Mouse (Mus musculus) CD4-positive, CD25-positive, alpha-beta regulatory T cell, adult 4 months (primary cell): ENCODE results near the gene Arhgap25. TPM values are rescaled to one million over a fixed set of nuclear protein-coding genes. Genes with fewer than 3 reads are reported as not detected.
"Not testable (repeated sequence)": the region's sequence is repeated elsewhere in the genome, so short reads cannot be mapped to it uniquely, and the experiment has no call there.

Experiments used
- ATAC-seq: one replicate; pipeline ENCODE4 v1.8.0; 2017
- polyA plus RNA-seq, 2 experiments: library from polyadenylated mRNA; unstranded; fragments of 100-300 nt; shearing (Covaris generic); gene quantifications; one replicate each; pipeline ENCODE4 v1.2.1; 2017

Gene Arhgap25
- polyA plus RNA-seq, 2 experiments from 2014 or later = 109 to 197 TPM

DNA sequence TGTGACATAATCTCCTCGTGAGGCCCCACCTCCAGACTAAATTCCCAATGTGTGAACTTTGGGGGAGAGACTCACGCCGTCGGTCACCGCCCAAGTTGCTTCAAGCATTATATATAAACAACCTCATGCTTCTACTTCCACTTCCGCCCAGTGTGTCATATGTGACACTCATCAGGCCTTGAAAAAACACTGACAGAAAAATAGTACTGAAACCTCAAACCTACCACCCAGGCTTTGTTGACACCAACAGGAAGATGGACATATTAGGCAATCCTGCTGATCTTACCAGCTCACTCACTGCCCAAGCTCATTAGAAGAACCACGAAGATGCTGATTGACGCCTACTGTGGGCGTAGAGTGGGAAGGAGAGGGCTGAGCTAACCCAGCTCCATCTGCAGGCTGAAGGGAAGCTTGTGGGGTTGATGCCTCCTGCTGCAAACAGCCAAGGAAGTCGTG lies 30.2 kb downstream of the Arhgap25 start:
- peak; percentile 80 for ATAC-seq

DNA sequence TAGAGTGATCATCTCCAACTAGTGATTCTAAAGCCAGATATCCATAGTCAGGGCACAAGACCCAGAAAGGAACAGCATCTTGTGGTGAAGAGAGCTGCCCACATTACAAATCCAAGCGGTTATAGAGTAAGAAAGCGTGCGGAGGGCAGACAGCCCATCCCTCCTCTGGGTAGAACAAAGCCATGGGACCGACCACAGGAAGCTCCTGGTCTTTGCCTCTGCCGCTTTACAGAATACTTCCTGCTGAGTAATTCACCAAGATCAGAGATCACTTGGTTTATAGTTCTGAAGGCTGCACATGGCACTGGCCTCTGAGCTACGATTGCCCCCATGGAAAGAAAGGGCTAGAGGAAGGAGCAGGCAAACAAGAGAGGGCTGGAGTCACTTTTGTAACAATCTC lies 30.6 kb downstream of the Arhgap25 start:
- peak; percentile 38 for ATAC-seq

DNA sequence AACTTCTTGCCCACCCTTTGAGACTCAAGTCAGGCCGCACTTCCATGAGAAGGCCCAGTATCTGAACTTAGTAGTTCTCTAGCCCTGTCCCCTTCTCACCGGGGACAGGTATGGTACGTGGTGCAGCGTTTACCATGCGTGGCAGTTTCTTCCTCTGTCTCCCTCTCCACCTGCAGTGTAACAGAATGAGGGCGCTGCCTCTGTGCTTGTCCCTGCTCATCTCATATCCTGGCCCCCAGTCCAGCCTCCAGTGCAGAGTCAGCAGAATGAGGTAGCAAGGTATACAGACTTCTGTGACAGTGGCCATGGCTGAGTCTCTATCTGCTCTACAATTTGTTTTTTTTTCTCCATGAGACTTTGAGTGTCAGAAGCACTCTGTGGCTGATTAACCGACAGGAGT lies 32.4 kb downstream of the Arhgap25 start:
- no peak for ATAC-seq

DNA sequence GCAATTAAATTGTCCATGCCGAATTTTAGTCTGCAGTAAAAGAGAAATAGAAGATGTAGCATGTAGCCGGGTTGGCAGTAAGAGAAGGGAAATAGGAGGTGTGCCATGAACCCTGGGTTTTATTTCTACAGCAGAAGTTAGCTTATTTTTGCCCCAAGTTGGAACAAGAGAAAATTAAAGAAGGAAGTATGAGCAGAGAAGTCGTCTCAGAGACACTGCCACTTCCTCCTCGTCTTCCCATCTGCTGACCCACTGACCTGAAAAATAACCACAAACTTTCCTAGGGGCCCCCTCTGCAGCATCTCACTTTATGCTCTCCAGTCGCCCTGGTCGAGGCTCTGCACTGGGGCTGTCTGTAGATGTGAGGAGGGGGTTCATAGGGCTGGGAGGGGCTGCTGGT lies 33.3 kb downstream of the Arhgap25 start:
- ATAC-seq = no peak

DNA sequence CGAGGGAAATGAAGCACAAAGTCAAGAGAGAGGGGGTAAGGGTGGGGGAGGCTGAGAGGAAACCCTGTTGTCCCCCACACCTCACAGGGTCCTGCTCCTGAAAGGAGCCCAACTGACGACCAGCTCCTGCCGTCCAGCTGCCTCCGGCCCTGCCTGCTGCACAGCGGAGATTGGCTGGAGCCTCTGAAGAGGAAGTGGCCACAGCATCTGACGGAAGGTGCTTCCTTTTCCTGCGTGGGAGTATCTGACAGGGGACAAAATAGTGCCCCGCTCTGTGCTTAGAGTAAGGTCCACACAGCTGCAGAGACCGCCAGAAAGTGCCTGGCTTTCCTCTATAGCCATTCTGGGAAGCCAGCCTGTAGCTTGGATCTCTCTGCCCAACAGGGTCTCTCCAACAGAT lies 36.9 kb downstream of the Arhgap25 start:
- no peak for ATAC-seq

DNA sequence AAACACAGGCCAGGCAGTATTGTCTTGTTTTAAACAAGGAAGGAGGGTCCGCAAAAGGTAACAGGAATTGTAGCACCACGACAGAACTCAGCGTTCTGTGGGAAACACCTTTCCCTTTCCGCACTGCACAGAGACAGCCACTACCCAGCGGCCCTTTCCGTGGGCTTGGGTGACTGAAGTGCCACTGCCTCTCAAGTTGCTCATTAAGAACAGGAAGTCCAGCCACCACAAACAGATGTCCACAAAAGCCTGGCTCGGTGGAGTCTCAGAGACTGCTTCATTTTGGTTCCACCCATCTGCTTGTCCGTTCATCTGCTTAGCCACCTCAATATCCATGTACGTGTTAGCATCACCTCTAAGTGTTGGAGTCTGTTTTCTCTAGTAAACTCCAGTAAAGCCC lies 38.7 kb downstream of the Arhgap25 start:
- no peak for ATAC-seq

DNA sequence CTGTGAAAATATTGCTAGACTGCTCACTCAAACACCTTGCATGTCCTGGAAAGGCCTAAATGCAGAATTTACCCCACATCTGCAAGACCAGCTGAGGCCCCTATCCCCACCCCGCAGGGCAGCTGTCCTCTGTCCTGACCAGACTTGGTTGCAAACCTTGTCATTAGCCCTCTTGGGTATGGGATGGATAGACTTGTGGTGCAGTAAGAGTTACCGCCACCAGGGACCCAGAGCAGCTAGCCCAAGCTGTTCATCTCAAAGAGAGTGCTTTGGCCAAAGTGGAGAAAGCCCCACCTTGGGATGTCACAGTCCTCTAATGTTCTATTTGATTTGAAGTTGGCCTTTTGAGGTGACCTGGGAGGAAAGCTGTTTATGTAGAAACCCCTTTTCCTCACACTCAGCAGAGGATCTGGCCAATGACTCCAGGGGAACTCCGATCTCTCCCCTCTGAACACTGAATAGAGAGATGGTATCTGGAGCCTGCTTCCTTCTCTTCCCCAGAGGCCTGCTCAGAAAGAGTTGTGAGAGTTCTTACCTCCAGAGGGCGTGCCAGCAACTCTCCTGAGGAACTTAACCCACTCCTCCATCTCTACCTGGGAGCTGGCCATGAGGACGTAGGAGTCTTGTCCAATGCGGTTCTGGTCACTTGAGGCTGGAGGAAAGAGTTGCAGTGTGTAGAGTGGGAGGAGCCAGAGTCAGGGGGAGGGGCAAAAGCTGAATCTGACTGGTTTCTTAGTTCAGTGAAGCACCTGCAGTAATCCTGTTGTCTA lies 45.2 kb downstream of the Arhgap25 start:
- ATAC-seq = peak; percentile 60

DNA sequence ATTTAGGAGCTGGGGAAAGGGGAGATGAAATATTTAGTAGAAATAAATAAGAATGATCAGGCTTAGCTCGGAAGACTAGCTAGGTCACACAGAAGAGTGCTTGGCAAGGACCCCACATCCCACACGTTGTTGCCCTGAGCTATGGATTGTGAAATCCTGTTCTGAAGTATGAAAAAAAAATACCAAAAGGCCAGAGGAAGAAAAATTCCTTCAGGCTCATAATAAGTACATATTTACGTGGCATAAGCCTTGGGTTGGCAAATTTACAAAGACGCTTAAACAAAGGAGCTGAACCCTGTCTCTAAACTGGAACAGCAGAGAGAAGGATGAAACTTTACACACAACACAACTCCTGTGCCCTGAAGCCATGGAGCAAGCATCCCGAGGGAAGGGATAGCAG lies 48.3 kb downstream of the Arhgap25 start:
- ATAC-seq = no peak

DNA sequence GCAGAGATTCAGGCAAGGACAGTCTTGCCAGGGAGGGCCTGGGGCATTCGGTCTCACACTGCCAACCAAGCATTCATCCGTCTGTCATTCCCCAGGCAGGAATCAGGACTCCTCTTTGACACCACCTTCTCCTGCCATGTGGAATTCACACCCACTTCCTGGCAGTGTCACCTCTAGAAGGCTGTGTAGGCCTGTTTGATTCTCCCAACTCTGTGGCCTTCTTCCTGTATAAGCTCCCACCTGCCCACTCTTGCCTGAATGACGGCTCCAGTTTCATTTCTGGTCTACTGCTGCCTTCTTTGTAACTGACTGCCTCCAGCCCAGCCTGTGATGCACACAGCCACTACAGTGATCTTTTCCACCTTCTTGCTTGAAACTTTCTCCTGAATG lies 49.2 kb downstream of the Arhgap25 start:
- no peak for ATAC-seq

DNA sequence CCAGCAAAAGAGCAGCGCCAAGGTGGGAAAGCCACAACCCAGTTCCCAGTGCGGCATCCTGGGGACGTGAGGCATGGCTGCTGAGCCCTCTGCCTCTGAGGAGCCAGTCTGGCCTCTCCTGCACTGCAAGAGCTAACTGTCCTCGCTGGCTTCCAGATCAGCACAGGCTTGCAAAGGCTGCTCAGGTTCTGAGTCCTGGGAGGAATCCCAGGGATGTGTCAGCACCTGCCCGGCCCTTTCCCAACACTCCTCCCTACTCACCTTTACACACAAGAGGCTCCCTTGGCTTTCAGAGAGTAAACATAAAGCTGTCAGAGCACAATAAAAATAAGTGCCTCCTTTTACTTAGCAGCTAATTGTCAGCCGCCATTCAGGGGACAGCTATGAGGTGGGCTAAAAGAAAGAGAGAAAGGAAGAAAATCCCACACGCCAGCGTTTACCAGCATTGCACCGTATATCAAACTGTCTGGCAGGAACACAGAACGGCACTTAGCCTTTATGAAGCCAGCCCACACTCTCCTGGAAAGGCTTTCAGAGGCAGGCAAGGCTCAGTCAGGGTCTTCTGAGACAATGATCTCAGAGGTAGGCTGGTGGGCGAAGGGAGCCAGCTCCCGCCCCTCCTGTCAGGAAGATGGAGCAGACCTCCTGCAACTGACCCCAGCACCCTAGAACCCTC lies 49.7 kb downstream of the Arhgap25 start:
- ATAC-seq = no peak

DNA sequence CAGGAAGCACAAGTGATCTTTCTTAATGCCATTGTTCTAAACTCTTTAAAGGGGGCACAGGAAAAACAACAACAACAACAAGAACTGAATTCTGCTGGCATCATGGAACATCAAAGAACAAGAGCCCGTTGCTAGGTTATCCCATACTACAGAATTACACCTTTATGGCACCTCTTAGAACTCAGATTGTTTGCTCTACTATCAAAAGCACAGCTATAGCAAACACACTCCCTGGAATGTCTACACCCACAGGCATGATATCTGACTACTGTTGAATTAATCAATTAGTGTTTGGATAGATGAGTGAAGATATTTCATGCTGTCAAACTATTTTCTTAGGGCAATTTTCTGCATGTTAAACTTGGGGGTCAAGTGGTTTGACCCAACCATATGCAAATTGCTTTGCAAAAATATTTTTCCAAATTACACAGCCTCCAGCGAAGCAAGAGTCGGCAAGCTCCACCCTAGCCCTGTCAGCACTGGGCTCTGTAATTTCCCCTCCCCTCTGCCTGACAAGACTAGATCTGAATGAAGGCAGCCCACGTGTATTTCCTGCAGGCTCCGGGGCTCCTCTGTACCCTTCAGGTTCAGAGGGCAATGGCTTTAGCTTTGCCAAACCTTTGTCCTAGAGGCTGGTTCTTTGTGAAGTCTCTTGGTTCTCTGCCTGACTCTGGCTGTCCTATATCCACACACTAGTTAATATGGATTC lies 53.6 kb downstream of the Arhgap25 start:
- peak; percentile 51 for ATAC-seq

DNA sequence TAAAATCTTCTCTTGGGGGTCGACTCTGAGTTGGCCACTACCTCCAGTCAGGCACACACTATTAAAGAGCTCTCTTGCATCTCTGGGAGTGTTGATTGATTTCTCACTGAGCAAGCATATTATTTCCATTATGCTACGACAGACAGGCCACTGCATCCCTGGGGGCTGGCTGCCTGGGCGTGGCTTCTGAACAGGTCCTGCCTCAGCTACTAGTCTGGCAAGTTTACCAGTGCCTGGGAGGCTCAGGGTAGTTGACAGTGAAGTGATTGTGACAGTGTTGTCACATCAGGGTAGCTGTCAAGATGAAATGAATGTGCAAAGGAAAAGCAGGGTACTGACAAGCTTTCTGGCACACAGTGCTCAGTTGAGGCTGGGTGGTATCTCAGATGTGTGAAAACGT lies 54.2 kb downstream of the Arhgap25 start:
- no peak for ATAC-seq

DNA sequence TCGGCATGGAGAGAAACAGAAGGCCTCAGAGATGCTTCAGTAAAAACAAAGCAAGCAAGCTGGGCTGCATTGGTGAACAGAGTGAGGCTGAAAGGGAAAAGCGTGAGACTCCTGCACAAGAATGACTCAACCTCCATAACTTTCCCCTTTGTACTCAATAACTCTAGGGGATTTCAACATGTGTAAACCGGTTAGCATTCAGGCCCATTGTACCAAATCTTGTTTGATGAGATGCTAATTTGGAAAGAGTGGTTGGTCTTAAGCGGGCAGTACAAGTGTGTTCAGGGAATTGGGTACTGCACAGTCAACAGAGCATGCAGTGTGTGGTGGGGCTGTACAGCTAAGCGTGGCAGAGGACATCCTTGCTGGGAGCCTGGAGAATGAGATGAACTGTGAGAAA lies 57.8 kb downstream of the Arhgap25 start:
- no peak for ATAC-seq

DNA sequence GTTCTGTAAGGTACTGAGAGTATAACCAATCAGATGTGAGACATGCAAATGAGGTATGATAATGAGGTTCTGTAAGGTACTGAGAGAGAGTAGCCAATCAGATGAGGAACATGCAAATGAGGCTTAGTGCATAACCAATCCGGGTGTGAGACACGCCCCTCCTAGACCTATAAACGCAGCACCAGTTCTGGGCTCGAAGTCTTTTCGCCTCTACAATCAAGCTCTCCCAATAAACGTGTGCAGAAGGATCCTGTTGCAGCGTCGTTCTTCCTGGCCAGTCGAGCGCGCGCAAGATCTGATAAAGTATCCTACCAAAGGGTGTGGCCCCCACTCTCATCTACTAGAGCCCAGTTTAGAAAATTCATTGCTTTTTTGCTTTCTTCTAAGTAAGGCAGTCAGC lies 63.0 kb downstream of the Arhgap25 start:
- ATAC-seq = not testable (repeated sequence)

DNA sequence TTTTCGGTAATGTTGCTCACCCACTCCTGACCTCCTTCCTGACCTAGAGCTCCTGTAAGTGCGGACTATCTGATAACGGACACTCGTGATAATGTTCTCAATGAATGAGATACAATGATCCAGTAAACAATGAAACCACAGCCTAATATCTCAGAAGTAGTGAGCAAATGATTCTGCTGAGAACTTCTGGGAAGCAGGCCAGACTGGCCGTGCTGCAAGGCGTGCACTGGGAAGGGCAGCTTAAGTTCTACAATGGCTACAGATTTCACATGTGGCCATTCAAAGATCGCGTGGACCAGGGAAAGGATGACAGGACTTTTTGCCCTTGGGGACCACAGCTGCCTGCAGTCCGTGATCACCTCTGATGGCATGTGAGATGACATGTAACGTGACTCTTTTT lies 64.7 kb downstream of the Arhgap25 start:
- ATAC-seq = no peak

DNA sequence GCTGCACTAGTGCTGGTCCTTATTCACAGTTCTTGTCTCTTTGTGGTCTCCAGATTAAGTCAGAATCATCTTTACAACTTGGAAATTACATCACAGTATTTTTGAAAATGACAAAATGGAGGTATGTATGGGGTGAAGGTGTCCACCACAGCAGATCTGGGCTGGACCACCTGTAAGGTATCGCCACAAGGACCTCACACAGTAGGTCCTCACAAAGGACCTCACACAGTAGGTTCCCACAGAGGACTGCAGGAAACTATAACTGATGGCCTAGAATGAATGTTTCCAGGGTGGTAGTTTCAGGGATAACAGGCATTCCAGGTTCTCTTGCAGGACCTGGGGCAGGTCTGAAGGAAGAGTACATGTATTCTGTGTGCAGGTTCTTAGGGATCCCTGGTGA lies 65.7 kb downstream of the Arhgap25 start:
- ATAC-seq = no peak

DNA sequence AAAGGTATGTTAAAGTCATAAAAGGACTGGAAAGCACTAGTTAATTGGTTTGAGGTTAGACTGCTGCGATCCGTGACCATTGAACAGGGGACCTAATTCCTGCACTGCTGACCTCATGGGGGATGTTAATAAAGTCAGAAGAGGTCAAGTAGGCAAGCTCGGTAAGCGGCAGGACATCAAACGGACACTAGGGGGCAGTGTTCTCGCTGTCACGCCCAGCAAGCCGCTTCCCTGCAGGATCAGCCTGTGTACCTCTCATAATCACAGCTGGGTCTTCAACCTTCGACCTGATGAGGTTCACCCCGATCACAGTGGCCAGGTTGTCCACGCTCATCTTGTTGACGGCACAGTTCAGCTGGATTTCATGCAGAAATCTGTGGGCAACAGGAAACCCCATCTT lies 66.8 kb downstream of the Arhgap25 start:
- ATAC-seq = peak; percentile 60

DNA sequence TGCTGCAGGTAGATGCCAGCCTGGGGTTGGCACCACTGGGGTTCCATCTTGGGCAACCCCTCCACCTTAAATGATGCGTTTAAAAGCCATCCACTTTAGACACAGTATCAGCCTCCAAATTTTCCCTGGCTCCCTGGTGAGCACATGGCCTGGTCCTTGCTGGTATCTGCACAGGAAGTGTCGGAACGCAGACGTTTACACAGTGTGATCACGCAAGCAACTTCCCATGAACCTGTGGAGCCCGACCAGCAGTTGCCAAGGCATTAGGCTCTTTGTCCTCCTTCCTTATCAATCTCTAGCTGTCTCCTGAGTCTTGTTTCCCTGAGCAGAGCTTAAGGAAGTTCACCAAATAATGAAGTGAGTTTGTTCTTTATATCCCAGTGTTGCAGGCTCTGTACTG lies 77.6 kb downstream of the Arhgap25 start:
- ATAC-seq = no peak

DNA sequence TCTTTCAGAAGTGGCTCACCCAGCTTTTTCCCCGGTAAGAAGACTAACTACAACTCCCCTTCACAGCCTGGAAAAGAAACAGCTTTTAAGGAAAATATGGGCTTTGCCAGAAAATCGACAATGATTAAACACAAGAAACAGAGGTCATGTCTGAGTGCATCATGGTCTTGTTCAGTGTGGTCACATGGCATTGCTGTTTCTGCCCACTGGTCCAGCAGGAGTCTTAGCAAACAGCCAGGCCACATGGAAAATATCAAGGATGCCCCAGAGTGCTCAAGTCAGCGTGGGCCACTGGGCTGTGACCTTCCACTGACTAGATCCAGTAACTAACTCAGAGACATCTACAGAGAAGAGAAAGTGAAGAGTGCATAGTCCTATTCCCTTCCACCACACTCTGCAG lies 81.3 kb downstream of the Arhgap25 start:
- ATAC-seq = no peak

DNA sequence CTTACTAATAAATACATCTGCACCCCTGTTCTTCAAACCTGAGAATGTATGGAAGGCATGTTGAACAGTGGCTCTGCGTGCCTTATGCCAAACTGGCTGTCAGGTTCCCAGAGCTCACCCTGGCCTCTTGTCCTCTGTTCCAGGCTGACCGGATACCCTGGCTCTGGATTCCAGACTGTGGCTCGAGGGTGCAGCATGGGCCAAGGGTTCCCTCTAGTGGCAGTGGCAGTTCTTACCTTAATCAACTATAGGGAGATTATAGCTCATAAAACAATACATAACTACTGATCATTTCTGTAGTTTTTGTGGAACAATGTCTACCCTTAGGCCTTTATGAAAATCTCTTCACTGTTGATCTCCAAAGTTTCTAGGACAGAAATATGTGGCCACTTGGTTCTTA lies 82.0 kb downstream of the Arhgap25 start:
- peak; percentile 36 for ATAC-seq

DNA sequence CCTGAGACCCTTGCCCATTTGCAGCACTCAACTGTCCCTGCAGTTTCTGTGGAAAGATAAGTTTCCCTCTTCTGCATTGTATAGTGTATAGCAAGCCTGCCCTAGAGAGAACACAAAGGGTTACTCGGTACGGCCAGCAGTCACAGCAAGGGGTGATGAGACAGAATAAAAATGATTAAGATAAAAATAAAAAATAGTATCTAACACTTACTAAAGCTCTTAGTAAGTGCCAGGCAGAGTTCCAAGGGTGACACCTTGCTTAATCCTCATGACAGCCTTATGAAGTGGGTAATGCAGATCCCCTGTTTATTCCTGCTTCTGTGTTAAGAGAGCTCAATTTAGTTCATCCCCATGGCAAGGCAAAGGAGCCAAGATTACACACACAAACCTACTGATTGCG lies 83.5 kb downstream of the Arhgap25 start:
- no peak for ATAC-seq

DNA sequence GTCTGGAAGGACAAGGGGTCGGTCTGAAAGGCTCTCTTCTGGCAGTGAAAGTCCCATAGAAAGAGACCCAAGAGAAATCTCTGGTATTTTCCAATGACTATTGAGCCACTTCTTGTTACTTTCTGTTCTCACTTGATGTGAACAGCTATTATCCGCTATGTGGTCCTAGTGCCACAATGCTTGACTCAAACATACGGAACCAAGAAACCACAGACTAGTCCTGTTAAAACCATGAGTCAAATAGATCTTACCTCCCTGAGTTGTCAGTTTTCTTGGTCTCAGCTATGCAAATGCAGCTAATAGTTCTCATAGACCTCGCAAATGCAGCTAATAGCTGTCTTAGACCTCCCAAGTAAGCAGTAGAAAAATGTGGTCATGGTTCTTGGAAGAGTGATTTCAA lies 85.8 kb downstream of the Arhgap25 start:
- peak; percentile 67 for ATAC-seq

DNA sequence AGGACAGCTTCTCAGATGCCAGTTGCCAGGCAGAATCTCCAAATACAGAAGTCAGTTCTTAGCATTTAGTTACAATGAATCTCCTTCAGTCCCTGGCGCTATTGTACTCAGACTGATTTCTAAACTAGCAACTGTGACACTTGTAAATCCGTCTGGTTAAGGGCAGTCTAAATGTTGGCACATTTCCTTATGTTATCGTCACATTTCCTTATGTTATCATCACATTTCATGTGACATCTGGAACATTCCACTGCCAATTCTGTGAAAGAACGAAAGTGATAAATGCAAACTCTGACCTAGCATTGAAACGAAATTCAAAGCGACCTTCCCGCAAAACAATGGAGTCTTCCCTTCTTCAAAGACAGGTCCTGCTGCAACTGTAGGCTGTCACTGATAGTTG lies 87.8 kb downstream of the Arhgap25 start:
- ATAC-seq = no peak

DNA sequence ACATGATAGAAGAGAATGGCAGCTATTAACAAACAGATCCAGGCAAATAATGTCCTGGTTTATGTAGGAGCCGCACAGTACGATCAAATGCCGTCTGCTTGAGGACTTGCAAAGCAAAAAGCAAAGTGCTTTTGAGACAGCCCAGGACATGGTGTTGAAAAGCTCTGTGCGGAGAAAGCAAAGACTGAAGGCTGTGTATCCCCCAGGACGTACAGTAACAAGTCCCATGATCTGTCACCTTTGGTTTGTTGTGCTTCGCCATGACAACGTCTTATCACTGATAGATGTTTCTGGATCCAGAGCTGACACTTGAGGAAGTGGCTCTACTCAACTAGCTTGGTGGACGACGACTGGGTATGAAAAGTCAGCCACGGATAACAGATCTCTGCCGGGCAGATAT lies 89.8 kb downstream of the Arhgap25 start:
- ATAC-seq = no peak
